Mouse (Mus musculus): ENCODE data around the gene Cdyl.

Cdyl gene

DNA sequence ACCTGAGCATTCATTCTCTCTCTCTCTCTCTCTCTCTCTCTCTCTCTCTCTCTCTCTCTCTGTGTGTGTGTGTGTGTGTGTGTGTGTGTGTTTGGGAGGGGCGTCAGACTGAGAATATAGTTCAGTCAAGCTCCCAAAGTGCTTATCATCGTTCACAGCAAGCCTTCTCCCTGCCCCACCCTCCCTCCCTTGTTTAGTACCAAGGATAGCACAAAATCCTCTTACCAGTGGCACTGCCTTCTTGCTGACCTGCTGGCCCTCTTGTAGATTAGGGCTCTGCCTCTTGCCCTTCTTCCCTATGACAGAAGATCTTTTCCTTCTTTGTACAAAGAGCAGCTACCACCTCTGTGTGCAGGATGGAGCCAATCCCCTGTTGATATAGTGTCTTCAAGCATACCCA lies 136.3 kb downstream of the Cdyl start:
- in situ Hi-C loops (cut with MboI; ENCODE audit: low sequenced_read_pairs), result loop anchor here (25.0 kb wide), 1 partner anchor 1134 kb away; the partner anchor contains the start of gene Pxdc1

DNA sequence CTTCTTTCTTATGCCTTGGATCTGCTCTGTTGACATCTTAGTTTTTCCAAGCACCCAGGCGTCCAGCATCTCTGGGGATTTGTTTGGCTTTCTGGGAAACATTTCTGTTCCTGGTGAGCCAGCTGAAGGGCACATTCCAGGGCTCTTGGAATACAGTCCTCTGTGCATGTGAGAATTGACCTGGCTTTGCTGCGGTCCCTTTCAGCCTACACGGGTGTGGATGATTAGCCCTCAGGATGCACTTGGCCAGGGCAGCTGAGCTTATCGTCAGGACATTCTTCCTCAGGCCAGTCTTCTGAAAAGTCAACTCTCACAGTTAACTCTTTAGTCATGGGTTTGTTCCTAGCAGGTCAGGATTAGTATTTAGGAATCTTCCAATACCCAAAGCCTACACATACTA lies 136.7 kb downstream of the Cdyl start:
- in situ Hi-C loops (cut with MboI; ENCODE audit: low sequenced_read_pairs), result loop anchor here (25.0 kb wide), 1 partner anchor 1134 kb away; the partner anchor contains the start of gene Pxdc1

DNA sequence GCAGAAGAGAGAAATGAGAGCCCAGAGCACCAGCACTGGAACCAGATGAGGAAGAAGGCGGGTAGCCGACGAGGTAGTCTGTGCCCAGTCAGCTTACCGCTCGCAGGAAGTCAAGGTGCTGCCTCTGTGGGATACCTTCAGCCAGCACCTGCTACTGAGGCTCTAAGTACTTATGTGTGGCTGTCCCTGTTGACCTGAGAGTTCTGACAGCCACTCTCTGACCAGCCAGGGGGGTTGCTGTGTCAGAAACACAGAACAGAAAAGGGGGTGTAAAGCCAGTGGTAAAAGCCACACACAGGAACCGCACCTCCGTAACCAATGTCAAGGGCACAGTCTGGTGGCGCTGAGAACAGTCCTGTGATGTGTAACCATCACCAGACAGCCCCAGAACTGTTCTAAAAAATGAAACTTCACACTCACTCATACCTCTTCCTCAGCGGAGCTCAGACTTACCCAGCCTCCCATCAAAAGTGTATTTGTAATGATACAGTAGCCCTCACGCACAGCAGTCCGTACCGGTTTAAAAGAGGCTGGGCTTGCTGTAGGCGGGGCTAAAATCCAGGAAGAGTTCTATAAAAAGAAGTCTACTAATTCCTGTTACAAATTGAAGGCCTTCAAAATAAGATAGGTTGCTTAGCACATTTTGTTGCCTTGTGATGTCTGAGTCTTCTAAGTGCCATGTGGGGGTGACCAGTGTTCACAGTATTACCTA lies 138.3 kb downstream of the Cdyl start:
- in situ Hi-C loops (cut with MboI; ENCODE audit: low sequenced_read_pairs), result loop anchor here (25.0 kb wide), 1 partner anchor 1136 kb away; the partner anchor contains the start of gene Pxdc1

DNA sequence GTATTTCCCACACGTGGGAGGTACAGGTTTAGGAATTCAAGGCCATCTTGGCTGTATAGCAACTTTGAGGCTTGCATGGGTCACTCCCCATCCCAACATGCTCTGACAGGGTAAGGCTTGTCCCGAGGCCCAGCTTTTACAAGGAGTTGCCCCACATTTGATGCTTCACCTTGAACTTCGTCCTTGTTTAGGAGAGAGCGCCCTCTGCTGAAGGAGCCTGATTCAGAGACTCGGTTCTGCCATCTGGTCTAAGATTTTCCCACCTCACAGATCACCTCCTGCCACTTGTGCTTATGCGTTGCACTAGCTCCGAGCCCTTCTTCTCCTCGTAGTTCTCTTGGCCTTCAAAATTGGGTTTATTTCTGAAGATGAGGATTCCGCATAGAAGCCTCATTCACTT lies 139.0 kb downstream of the Cdyl start:
- in situ Hi-C loops (cut with MboI; ENCODE audit: low sequenced_read_pairs), result loop anchor here (25.0 kb wide), 1 partner anchor 1136 kb away; the partner anchor contains the start of gene Pxdc1

DNA sequence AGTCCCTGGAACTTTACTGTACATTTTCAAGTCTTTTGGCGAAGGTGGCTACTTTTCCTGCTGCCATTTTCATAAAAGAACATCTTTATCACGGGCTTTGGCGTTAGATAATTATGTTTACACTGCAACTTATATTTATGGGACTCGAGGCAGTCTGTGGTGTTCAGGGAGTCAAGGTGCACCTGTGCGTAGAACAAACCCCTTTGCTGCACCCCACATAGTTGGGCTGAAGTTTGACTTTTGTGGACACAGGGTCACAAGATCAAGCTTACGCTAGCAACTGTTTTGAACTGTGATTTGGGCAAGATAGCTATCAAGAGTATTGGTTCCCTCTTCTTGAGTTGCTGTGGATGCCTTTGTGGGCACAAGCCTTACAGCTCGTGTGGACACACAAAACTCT lies 140.6 kb downstream of the Cdyl start:
- in situ Hi-C loops (cut with MboI; ENCODE audit: low sequenced_read_pairs), result no loop called here

DNA sequence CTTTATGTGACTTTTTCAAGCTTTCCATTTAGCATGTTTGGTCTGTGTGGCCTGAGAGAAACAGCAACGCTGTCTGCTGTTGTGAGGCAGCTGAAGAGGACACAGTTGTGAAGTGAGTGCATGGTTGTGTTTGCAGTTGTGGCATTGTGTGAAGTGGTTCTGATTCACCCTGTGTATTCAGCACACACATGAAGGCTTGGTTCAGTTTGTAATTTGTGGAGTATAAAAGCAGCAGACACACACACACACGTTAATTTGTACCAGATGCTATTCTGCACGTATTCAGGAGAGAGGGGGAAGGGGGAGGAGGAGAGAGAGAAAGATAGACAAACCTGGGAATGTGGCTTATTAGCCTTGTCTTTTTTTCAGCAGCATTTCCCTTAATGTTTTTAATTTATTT lies 146.1 kb downstream of the Cdyl start:
- in situ Hi-C loops (cut with MboI; ENCODE audit: low sequenced_read_pairs), result no loop called here

DNA sequence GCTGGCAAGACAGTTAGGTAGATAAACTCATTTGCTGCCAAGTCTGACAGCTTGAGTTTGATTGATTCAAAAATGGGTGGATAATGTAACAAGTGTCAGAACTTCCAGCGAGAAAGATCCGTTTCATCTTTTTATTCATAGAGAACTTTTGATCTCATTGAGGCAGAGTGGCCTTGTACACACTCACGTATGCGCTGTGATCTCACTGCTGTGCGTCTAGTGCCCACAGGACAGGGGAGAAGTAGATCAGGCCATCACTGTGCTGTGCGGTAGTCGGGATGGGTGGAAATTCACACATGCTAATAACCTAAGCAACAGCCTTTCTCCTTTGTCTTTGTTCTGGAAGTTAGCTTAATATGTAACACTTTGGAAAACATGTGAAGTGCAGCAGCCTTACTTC lies 146.5 kb downstream of the Cdyl start:
- in situ Hi-C loops (cut with MboI; ENCODE audit: low sequenced_read_pairs), result no loop called here

DNA sequence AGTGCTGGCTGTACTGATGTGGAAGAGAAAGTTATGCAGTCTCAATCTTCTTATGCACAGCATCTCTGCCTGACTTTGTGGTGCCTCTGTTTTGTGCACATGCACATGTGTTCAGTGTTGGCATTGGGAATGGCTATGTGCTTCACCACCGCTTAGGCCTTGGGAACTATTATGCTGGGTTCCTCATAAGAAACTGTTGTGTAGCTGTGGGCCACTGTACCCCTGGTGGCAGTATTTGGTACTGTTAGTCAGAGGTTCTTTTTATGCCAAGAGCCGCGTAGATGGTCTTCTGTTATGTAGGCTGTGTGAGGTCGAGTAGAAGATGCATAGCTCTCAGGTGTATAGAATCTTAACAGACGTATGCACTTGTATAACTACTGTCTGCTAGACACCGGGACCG lies 147.4 kb downstream of the Cdyl start:
- in situ Hi-C loops (cut with MboI; ENCODE audit: low sequenced_read_pairs), result no loop called here

DNA sequence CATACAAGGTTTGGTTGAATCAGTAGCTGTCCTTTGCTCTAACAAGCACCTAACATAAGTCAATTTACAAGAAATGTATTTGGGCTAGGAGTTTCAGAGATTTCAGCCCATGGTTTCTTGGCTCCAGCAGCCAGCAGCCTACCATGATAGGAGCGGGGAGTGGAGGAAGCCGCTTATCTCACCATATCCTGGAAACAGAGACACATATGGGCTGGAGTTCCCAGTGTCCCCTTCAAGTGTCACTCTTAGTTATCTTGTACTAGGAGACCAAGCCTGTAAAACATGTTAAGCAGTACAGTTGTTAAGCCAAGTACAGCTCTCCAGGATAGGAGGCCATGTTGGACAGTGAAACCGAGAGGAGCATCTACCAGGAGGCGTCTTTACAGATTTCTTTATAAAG lies 147.9 kb downstream of the Cdyl start:
- in situ Hi-C loops (cut with MboI; ENCODE audit: low sequenced_read_pairs), result no loop called here

DNA sequence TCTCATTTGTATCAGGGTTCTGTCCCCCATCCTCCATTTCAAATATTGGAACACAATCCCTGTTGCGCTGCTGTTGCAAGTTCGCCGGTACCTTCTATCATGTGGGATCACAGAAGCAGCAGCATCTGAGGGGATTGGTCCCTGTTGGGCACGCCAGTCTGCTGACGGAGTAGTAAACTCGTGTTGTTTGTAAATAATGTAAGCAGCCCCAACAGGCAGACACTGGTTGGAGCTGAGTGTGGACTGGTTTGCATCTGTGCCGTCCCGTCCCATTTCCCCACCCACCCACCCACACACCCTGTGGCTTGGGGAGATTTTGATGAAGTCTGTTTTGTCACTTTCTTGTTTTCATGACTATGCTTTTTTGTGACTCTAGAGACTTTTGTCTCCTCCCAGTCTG lies 148.3 kb downstream of the Cdyl start:
- in situ Hi-C loops (cut with MboI; ENCODE audit: low sequenced_read_pairs), result no loop called here

DNA sequence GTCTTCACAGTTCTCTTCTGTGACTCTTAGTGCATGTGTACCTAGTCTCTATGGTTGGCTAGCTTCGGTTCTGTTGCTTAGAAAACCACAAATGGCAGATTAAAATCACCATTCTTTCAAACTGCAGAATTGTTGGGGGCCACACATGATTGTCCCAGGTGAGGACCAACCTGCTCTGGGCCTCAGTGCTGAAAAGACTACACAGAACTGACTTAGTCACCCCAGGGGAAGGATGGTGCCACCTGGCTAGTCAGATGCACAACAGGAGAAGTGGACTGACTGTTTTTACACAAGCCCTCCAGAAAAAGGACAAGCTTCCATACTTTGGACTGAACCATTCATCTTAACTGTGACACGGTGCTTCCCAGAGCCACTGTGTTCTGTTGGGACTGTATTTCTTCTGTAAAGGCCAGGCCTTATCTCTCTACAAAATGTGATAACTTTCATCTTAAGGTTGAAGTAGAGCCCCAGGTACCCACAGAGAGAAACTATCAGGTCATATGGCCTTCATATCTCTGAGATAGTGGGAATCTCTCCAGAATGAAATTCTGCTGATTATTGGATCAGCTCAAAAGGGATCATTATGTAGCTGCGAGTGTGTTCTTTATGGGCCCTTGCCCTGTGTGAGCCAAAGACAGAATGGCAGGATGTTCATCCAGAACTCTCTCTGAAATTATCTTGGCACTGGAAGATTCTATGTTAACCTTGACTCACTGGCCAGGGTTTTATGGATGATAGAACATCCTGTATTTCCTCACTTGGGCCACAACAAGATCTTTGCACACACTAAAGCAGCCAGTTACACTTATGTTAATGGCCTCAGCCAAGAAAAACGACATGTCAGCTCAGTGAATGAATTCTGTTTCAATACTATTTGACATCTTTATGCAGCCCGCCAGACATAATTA lies 149.9 kb downstream of the Cdyl start:
- in situ Hi-C loops (cut with MboI; ENCODE audit: low sequenced_read_pairs), result no loop called here

DNA sequence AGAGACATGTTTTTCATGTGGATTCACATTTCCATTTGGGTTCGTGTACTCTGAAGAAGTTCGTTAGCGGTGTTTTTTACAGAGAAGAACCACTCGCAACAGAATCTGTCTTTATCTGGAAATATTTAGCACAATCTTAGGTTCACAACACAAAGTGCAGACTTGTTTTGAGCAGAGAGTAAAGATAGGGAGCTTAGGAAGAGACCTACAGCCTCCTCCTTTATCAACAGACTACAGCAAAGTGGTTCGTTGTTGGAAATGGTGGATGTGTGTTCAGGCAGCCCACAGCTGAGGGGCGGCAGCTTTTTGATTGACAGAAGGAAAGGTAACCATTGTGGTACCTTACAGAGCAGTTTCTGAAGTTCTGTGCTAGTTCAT lies 150.5 kb downstream of the Cdyl start:
- in situ Hi-C loops (cut with MboI; ENCODE audit: low sequenced_read_pairs), result no loop called here

DNA sequence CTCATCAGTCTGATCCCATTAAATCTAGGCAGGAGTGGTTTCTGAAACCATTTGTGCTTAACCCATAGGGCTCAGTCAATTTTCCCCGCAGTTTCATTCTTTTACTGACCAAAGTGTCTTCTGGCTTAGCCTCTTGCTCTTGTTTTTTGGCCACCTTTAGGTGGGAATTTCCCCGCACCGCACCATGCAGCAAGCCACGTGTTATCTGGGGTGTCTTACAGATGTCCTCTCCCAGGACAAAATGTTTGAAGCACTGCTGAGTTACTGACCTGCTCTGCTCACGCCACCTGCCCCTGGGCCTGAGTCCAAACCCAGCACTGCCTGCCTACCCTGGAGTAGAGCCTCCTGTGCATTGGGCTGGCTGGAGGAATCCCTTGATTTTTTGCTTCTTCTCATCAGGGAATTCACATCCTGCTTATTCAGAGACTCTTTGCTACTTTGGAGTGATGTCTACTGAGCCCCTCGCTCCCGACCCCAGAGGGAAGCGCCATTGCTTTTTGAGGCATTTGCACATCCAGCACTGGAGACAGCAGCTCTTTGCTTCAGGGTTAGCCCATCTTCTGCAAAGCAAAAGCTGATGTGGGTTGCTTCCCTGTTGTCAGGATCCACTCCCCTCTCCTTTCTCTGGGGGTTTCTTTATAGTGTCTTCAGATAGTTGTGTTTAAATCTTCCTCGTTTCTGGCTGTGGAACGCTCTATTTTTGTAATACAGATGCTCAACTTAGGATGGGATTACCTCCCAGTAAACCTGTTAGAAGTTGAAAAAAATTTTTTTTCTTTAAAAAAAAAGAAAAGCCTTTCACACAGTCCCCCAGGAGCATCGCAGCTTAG lies 151.9 kb downstream of the Cdyl start:
- in situ Hi-C loops (cut with MboI; ENCODE audit: low sequenced_read_pairs), result no loop called here

DNA sequence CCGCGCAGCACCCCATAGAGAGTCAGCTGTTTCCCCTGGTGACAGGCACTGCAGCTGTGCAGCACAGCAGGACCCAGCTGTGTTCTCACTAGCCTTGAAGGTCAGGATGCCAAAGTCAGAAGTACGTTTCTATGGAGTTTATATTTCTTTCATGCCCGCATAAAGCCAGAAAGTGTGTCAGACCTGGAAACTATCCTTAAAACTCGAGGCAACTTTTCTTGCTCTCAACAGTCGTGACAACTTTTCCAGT lies 152.5 kb downstream of the Cdyl start:
- in situ Hi-C loops (cut with MboI; ENCODE audit: low sequenced_read_pairs), result no loop called here

DNA sequence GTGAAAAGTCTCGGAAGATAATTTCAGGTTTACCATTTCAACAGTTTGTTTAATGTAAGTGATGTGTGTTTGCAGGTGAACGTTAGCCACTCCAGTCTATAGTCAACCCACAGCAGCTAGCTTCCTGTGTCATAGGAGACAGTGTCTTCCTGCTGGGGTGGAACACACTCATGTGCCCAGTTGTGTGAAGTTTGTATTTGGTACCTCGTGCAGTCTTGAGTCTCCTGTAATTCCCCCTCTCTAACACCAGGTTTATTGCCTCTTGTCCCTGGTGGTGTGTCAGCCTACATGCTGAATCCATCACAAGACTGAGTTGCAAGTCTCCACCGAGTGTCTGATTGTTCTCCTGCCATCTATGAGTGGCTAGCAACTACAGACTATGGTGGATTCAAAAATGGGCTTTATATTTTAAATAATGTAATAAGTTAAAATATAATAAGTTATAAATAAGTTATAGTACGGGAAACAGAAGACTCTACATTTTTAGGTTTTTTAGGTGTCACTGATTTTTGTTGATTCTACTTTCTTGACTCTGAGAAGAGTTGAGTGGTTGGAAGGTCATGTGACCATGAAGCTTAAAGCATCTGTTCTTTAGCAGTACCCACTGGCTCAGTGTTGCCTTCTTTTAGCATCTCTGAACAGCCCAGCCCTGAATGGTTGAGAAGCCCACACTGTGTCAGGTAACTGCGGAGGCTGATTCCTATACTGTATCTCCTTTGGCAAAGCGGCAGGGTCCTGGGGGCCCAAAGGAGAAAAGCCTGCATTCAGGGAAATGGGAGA lies 153.9 kb downstream of the Cdyl start:
- in situ Hi-C loops (cut with MboI; ENCODE audit: low sequenced_read_pairs), result no loop called here

DNA sequence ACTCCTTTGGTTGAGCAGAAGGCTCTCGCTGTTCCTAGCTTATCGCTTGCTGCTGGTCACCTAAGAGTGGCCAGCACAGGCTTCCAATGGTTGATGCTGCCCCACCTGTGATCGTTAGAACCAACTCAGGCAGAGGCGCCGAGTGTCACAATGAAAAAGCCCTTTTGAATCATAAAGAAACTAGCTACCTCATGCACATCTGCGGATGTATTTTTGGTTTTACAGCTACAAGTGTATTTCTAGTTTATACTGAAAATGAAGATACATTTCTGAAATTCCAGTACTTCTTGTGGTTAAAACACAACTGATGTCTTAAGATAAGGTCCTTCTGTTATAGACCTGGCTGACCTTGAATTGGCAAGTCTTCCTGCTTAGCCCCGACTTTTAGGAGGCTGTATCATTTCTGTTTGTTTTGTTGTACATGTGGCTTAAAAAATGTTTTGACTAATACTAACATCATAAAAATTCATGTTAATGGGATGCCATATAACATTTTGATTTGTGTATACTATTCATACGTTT lies 155.6 kb downstream of the Cdyl start:
- in situ Hi-C loops (cut with MboI; ENCODE audit: low sequenced_read_pairs), result no loop called here

DNA sequence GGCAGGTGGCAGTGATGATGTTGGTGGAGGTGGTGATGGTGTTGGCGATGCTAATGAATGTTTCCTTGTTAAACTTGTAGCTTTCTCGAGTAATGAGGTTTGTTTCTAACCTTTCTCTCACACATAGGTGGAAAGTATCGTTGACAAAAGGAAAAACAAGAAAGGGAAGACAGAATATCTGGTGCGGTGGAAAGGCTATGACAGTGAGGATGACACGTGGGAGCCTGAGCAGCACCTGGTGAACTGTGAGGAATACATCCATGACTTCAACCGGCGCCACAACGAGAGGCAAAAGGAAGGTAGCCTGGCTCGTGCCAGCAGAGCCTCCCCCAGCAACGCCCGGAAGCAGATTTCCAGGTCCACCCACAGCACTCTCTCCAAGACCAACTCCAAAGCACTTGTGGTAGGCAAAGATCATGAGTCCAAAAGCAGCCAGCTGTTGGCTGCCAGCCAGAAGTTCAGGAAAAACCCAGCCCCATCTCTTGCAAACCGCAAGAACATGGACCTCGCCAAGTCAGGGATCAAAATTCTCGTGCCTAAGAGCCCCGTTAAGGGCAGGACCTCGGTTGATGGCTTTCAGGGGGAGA lies 156.2 kb downstream of the Cdyl start:
- in situ Hi-C loops (cut with MboI; ENCODE audit: low sequenced_read_pairs), result no loop called here

DNA sequence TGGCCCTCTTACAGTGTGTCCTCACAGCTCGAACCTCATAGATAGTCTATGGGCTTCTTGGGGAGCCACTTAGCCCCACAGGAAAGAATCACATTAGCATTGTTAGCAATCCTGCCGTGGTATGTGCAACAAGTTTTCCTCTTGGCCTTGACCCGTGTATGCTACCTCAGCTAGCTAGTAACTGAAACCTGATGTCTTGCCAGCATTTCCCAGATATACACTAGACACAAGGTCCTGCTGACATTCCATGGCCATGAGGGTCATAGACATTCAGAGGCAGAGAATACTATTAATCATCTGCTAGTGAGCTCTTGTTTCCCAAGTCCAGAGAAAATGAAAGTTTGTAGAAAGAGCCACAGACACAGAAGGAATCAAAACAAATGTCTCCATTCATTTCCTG lies 158.0 kb downstream of the Cdyl start:
- in situ Hi-C loops (cut with MboI; ENCODE audit: low sequenced_read_pairs), result no loop called here

DNA sequence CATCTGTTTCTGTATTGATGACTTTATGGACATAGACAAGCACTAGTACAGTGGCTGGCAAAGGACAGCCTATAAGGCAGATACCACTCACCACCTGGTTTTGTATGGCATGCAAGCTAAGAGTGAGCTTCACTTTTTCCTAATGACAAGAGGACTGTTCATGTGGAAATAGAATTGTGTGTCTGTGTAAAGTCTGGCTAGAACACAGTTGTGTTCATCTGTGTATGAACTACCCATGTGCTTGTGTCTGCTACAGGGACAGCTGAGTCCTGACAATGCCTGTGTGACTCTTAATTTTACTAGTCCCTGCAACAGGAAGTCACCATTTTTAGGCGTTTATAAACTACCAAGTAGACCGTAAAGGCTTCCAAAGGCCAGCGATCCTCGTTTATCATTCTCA lies 158.4 kb downstream of the Cdyl start:
- in situ Hi-C loops (cut with MboI; ENCODE audit: low sequenced_read_pairs), result no loop called here

DNA sequence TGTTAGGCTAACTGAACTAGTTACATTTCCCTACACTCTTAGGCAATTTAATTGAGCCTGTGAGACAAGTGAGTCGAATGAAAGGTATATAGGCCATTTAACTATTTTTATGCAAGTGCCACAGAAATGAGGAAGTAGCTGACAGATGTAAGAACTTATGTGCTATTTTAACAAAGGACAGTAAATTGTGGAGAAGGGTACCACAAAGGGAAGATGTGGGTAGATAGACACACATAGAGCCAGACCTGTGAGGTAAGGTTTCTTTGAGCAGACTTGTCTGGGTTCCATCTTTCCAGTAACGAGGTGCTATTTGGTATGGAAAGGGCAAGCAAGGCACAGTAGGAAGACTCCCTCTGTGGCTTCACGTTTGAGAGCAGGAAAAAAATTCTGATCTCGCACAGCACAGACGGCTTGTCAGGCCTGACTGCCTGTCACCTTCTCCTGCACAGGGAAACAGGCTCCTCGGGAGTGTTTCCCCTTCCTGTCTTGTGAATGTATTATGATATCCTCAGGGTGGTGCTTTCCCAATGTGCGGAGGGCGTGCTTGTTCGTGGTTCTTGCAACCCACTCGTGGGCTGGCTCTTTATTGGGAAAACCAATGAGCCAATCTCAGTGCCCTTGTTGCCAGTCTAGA lies 162.3 kb downstream of the Cdyl start:
- in situ Hi-C loops (cut with MboI; ENCODE audit: low sequenced_read_pairs), result no loop called here

All from CH12F3 (cell line).